Mouse (Mus musculus): ENCODE results near the gene Ephb3.
"Not testable (repeated sequence)": the region's sequence is repeated elsewhere in the genome, so short reads cannot be mapped to it uniquely, and the experiment has no call there.

Gene Ephb3

DNA sequence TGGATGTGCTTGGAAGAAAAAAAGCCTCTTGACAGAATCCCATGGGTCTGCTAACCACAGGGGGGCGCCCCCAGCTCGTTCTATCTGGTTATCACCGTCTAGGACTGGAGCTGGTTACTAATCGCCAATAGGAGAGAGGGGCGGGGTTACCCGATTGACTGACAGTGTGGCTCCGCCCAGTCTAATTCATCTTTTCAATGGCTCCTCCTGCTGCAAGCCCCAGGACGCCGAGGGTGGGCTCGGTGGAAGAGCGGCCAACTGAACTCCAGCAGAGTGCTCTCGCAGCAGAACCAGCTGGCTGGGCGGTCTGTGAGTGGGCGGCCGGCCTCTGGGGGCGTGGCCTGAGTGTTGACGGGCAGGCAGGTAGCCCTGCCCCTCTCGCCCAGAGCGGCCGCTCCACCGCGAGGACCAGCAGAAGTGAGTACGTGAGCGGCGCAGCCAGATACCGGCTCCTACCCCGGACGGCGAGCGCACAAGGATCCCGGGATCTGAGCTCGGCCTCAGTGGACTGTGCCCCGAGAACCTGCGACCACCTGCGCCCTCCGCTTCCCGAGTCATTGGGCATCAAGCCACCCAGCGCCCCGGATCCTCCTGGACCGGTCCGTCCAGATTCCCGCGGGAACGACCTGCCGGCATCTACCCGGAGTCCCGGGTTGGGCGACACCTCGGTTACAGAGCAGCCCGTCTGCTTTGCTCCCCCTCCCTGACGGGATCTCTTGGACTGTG is at the start of gene Ephb3:
Ephb3 (plus strand) TSS at position 389 of the 726 bp plus-strand sequence.
- peak; percentile 98 to 99 for DNase-seq

DNA sequence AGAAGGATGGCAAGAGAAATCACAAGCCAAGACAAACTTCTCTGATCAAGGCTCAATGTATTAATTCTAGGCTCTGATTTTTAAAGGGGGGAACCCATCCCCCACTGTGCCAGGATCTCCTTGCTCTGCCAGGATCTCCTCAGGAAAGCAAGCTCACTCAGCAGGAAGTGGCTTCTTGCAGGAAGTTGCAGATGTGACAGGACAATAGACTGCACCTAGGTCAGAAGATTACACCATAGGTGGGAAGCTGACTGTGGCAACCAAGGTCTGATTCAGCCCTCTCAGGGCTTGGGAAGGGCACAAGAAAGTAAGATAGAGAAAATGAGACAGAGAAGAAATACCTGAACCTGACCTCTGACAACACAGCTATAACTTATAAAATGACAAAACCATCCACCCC is 48.3 kb upstream of the Ephb3 start:
- DNase-seq: not testable (repeated sequence)

DNA sequence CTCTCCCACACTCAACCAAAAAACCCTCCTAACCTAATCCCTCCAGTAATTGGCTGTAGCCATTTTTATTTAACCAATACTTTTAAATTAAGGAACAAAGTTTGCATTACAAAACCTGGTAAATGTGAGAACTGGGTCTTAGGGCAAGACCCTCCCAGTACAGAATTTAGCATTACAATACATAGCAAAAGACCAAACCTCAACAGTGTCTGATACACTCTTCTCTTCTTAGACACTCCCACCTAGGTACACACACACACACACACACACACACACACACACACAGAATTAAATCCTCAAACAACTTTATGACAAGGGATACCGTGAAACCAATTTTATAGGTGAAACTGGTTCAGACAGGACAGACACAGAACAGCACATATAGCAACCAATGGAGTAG is 45.3 kb upstream of the Ephb3 start:
- DNase-seq: not testable (repeated sequence)

DNA sequence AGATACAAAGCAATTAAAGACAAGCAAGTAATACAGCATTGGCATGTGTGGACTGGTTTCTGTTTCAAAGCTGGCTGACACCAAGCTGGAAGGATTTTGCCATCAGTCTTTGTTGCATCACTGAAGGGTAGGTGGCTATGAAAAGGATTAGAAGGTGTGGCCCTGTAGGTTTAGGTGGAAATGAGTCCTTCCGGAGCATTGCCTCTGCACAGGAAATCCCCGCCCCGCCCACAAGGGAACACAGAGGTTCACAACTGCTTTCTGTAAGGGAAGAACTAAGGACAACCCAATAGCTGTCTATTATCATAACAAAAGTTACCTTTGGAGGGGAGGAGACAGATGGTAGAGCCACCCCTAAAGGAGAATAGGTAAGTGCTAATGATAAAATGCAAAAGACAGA is 41.1 kb upstream of the Ephb3 start:
- DNase-seq: not testable (repeated sequence)

DNA sequence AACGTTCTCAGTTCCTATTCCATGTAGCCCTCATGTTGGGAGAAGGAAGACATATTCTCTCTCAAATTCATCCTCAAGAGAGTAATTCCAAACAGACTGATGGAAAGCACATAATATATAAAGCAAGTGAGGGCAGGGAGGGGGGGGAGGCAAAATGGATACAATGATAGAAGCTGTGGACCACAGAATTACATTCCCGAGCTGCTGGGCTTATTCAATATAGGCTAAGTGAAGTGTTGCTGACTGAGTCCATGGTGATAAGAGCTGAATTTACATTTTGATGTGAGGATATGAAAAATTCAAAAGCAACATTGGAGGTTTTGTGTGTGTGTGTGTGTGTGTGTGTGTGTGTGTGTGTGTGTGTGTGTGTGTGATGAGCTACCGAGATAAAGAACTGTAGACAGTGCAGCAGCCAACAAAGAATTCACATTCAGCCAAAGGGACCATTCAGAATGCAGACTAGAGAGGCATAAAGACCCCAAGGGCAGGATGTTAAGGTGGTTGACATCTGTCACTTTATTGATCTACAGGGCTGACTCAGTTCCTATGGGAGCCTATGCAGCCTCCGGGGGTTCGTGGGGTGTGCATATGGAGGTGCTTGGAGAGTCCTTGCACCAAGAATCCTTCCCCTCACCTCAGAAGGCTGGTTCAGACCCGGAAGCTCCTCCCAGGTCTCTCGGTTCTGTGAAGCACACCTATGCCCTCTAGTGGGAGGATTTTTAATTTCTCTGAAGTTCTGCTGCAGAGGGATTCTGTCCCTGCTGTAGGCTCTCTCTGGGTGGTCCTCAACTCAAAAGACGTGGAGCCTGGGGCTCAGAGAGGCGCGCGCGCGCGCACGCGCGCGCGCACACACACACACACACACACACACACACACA is 39.0 kb upstream of the Ephb3 start:
- not testable (repeated sequence) for DNase-seq

DNA sequence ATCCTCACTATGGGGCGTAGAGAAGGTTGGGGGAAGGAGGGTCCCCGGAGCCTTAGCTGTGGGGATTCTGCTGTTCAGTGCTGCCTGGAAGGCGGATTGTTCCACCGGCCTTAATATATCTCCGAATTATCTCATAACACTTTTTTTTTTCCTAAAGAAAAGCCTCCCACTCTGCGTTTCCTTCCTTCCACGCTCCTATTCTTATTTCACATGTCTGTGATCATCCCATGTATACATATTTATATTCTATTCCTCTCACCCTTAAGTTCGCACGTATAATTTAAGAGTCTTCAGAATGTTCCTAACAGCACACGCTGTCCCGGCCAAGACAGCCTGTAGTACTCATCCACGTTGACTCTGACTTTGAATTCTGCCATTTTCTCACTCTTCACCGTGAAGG is 35.8 kb upstream of the Ephb3 start:
- DNase-seq: no peak

DNA sequence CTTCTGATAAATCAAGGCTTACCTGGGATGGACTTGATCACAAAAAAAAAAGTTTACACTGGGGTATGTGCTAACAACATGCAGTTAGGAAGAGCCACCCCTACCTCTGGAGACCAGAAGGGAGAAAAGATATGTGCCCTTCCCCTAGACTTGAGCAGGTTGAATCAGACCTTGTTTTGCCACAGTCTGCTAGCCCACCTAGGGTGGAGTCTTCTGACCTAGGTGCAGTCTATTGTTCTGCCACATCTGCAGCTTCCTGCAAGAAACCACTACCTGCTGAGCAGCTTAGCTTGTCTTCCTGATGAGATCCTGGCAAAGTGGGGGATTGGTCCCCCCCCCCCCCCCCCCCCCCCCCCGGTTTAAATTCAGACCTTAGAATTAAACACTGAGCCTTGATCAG is 29.3 kb upstream of the Ephb3 start:
- no peak for DNase-seq

DNA sequence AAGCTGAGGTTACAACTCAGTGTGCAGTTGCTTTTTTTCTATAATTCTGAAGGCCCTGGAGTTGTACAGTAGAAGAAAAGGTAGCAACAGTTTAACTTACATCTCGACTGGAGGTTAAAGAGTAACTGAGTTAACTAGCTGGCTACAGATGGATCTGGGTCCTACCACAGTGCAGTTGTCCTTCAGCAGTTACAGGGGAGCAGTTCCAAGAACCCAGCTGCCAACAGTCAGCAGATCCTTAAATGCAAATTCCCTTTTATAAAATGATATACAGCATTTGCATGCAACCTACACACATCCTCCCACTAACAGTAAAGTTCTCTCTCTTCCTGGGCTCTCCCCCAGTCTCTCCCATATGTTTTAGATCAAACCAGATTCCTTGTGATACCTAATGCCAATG is 22.4 kb upstream of the Ephb3 start:
- no peak for DNase-seq

DNA sequence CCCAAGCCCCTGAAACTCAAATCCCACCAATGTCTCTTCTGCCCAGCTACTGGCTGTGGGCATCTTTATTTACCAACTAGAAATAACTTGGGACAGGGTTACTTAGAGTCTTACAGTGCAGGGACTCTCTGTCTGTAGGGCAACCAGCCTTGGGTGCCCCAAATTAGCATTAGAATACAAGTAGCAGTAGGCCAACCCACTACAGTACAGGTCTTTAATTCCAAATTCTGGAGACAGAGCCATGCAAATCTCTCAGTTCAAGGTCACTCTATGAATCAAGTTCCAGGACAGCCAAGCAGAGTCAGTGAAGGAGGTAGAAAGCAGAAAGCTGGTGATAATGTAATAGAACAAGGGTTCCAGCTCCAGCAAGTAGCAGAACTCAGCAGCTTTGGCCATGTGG is 19.9 kb upstream of the Ephb3 start:
- no peak for DNase-seq

DNA sequence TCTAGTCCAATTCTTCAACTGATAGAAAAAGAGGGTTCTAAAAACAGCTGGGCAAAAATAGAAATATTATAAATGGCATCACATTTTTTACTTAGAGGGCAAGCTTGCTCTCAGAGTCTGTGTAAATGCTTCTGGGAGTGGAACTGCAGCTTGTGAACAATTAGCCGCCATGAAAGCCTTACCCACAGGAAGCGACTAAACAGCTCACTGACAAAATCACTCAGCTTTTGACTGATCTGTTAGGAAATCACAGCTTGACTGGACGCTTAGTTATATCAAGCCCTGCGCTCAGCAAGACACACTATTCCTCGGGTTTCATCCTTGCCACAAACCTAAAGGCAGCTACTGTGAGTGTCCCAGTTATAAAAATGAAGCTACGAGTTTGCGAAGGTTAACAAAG is 17.0 kb upstream of the Ephb3 start:
- no peak for DNase-seq

DNA sequence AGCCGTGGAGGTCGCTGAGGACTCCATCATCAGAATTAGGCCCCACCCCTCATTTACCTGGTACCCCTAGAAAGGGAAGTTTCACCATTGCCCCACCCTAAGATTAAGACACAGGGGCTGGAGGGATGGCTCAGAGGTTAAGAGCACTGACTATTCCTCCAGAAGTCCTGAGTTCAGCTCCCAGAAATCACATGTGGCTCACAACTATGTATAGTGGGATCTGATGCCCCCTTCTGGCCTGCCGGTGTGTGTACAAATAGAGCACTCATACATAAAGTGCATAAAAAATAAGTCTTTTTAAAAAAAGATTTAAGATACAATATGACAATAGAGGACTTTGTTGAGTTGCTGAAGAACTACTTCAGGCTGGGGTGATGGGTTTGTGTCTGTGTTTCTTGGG is 16.2 kb upstream of the Ephb3 start:
- DNase-seq: no peak

DNA sequence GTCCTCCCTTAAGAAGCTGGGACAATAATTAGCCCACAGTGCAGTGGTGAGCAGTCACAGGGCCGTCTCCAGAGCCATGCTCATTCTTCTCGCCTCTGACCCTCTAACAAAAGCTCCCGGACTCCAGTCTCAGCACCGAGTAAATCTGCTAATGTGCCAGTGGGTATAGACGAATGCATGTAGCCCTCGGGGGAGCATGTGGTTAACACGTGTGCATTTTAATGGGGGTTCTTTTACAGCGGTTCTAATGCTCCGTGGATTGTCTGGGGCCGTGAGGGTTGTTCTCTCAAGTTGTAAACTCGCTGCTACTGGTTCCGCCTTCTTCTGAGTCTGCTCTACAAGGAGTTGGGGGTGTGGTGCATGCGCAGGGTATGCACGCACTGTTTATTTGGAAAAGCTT is 13.0 kb upstream of the Ephb3 start:
- DNase-seq: no peak

DNA sequence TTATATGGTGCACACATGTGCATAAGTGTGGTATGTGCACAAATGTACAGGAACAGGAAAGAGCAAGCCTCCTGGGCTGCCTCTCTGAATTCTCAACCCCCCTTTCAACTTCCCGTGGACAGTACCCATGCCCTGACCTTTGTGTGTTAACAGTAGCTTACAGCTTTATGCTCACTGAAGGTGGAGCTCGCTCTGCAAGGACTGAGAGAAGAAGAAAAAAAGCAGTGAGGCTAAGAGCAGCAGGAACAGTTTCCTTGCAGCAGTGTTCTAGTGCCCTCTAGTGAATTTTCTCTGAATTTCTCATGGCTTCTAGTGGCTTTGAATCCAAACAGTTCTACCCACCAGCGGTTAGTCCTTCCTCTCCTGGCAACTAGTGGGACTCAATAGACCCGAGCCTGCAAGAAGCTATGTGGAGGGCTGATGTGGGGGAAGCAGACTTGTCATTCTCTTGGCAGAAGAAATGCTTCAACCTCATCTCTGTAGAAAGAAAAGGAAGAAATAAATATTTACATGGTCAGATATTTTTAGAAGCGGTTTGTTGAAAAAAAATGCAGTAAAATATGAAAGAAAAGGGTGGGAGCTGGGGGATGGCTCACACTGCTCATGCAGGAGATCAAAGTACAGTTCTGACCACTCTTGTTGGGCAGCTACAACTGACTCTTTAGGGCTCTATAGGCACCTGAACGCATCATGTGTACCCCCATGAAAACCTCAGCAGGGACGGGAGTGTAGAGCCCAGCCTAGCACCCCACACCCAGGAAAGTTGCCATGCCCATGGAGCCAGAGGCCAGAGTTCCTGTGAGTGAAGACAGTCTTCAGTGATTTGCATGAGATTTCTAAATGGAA is 11.8 kb upstream of the Ephb3 start:
- peak in 1 of 2 experiments; percentile 41 for DNase-seq

DNA sequence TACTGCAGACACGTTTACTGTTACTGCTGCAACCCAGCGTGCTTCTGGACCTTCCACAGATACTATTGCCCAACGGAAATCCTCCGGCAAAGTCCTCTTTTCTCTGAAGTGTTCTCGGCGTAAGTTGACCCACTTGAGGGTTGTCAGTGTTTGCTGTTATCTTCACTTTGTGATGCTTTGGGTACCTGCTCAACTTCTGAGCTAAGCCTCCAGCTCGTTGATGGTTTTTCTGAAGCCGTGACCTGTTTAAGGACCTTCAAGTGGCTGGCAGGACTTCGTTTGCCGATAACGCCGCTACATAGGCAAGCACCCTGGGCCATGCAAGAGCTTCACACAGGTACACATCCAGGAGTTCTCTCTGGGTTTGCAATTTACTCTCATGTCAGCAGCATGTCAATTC is 10.4 kb upstream of the Ephb3 start:
- DNase-seq: peak in 1 of 2 experiments; percentile 30

DNA sequence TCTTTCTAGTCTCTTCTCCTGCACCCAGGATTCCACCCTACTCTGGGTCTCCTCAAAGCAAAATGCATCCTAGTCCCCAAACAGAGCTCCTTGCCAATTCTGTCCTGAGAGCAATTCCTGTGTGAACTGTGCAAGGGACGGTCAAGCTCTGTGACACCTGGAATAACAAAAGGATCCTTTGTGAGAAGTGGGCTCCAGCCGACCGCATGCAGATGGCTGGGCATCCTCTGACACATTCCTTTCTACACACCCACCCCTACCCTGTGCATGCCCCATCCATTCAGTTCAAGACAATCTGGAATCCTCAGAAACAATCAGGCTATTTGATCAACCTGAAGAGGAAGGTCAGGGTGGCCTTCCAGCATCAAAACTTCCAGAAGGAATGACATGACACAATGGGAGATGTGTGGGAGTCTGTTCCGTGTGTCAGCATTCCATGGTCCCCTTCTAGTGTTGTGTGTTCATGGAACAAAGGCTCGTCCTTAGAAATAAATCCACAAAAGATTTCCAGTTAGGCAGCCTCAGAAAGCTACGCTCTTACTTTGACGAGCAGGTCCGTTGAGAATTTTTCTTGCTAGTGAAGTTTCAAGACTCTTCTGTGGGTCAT is 9.2 kb upstream of the Ephb3 start:
- no peak for DNase-seq

DNA sequence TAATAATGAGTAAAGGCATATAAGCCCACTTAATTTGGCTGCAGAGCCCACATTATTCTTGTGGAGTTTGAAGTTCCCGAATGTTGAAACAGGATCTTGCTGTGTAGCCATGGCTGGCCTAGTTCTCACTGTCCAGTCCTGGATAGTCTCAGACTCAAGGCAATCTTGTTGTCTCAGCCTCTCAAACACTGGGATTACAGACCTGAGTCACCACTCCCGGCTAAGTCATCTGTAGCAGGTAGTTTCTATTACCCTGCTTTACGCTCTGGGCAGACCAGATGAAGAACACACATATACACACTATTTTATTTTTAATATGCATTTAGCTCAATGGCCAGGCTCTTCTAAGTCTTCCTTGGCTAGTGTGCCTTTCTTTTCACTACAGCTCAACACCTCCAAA is 8.0 kb upstream of the Ephb3 start:
- DNase-seq: no peak

DNA sequence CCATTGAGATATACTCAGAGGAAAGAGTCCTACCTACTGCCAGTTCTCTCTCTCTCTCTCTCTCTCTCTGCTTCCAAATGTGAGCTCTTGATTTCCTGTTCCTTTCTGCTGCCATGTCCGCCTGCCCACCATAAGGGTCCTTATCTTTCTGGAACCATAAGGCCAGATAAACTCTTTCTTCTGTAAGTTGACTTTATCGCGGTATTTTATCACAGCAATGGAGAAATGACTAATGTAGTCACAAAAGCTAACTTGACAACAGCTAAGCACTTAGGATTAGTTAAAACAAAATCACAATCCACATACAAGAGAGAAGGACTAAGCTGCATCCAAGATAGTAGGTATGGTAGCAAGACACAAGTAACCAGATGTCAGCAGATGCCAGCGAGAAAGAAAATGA is 7.0 kb upstream of the Ephb3 start:
- no peak for DNase-seq

DNA sequence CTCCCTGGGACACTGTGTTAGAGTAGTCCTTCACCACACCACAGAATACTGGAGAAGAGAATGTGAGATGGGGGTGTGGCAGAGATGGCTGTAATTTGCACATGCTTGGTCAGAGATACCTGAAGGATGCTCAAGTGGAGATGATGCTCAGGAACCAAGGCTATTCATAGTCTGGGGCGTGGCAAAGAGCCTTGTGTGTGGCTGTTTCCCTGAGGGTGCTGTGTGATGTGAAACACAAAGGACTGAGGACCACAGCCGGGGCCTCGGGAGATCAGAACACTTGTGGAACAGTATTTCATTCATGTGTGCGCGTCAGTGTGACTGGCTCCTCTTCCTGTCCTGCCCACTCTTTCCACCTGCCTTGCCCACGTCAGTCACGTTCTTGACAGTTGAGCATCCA is 6.5 kb upstream of the Ephb3 start:
- DNase-seq: no peak

DNA sequence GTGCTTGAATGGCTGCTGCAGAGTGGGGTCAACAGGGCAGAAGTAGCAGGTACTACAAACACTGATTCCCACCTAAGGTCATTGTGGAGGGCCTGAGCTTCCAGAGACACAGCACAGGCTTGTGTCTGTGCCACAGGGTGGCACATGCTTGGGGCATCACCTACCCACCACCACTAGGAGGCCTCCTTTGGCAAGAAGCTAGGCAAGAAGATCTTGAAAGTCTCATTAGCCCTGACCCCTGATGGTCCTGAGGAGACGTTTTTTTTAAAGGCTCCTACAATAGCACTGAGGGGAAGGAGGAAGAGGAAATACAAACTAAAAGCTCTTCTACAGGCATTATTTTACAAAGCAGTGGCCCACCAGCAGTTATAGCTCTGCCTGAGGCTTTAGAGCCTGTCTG is 6.0 kb upstream of the Ephb3 start:
- DNase-seq: no peak

DNA sequence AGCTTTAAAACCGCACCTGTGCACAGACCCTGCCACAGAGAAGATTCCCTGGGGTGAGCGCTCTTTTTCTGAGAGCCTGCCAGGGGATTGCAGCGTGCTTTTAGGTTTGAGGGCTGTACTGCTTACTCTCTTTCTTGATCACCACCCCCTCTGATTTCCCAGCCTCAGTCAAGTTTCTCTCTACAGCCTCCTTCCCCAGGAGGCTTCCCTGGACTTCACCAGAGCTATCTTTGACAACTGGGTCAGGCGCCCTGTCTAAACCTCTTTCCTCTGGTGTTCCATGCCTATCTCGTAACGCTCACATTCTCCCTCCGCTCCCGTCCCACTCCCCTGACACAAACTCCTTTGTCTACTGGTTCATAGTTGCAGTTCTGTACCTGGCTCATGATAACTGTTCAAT is 5.1 kb upstream of the Ephb3 start:
- no peak for DNase-seq

DNA sequence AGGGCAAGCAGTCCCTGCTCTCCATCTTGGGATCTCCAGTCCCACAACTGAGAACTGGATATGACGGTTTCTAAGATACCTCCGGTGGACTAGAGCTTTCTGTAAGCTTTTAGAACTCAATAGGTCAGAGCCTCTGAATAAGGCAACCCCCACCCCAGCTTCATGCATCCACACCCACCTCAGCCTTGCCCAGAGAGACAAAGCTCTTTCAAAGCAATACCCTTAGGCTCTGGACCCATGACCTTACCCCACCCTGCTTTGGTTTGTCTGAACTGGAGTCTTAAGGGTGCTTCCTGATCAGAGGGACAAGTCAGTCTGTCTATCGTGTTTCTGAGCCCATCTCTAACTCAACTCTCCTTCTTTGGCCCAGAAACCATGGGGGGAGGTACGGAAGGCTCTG is 1.8 kb upstream of the Ephb3 start:
- no peak for DNase-seq

DNA sequence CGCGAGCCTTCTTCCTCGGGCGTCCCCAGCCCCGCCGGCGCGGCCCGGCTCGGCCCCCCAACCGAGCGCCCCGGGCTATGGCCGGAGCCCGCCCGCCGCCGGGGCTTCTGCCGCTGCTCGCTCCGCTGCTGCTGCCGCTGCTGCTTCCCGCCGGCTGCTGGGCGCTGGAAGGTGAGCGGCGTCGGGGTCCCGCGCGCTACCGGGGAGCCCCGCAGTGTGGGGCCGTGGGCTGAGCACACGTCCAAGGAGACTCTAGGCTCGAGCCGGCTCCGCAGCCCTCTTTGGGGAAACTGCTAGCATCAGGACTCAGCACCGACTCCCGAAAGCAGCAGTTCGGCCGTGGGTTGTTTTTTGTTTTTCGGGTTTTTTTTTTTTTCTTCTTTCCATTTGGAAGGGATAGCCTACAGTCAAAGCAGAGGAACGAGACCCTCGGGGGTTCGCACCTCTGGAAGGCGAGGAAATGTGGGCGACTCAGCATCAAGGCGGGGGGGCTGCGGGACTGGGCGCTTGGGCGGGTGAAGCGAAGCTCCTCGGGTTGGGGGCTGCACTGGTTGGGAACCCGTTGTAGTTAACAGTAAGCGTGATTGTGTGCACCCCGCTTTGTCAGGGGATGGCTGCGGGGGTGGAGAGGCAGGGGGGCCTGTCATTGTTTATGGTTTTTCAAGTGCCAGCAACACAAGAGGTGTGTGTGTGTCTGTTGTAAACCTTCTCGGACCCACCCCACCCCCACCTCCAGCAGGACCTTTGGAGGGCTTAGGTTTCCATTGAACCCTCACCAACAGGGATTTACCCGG is 735 bp downstream of the Ephb3 start:
- no peak for DNase-seq

Data from lung, adult 18-20 months (tissue).